Mouse (Mus musculus) heart, postnatal 36 days (tissue): ENCODE data around the gene Dcpp3. TPM values are rescaled to one million over a fixed set of nuclear protein-coding genes. Genes with fewer than 3 reads are reported as not detected.
A peak's percentile ranks its signal among the peaks of the same experiment; 100 is the strongest.
"Not testable (repeated sequence)": the region's sequence is repeated elsewhere in the genome, so short reads cannot be mapped to it uniquely, and the experiment has no call there.

Experiments
- DNase-seq, 2 experiments: peaks; one replicate each; pipeline ENCODE4 v3.0.0; 2021 to 2022
- intact Hi-C: fragments of 180-260 bp; cut with DNase I; formaldehyde crosslinking; loops from one replicate; pipeline ENCODE4 v1.15.1; 2025
- total RNA-seq, 2 experiments: library from RNA; stranded (reverse); gene quantifications; 2 replicates each; pipeline ENCODE4 v1.2.3; 2021

Gene Dcpp3
- total RNA-seq: not detected

- intact Hi-C loops: not testable (repeated sequence)
These were observed at the start of gene Dcpp3 for GRCm38 (mm10) chr17:23917158-23917557. Dcpp3 (plus strand) TSS chr17:23917458.

DNA sequence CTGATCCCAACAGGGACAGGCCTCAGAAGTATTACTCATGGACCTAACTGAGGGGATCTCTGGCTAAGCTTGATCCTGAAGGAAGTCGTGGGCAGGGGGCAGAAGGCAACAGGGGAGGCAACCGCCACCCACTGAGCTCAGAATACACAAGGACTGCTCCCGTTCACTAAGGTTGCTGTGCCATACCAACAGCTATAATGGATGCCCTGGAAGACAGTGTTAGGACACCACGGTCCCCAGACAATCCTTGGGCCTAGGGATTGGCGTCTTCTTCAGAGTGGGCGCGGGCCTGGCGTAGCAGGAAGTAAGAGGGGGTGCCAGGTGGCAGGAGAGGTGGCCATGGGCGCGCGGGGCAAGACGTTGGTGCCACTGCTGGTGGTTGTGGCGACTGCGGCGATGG is 49.5 kb upstream of the Dcpp3 start, which contains the start of gene Prss21:
Prss21 (plus strand) TSS at position 301 of the 400 bp plus-strand sequence.
- DNase-seq: no peak
- intact Hi-C loops: no loop called here

More at GRCm38 (mm10) chr17:23917158-23917557, at the start of gene Dcpp3:
- DNase-seq: not testable (repeated sequence)

GRCm38 (mm10) chr17:23868513-23868912 is 48.7 kb upstream of the Dcpp3 start:
- DNase-seq: no peak
- intact Hi-C loops: no loop called here

DNA sequence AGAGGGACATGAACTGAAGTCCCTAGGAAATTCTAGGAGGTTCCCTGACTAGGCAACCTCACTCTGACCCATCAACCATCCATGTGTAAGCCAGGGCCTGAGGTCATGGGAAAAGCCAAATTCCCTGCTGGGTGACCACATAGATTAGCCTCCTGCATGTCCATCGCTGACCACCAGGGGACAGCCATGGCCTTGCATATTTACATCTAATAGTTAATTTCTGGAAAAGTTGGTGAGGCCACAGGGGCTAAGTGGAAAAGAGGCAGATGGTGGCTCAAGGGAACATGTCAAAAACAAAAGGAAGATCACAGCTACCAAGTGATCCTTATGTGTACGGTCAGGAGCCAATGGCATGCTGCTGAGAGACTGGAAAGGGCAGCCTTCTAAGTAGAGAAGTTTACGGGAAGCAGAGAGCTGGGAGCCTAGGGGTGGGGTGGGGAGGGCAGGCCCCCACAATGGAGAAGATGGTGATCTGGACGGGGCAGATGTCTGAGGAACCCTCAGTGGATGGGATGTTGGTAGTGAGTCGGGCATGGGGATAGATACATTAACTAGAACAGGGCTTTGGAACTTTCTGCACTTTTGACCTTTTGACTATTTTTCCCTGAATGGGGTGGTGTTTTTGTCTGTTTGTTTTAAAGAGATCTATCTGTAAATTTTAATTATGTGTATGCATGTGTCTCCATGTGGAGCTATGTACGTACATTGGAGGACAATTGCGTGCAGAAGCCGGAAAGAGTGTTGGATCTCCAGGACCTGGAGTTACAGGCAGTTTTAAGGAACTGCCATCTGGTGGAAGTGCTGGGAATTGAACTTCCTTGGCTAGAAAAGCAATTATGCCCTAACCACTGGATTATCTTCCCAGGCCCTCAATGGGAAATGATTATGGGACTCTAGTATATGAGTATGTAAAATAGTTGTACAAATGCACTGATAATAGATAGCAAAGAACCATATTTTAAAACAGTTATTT is 43.1 kb upstream of the Dcpp3 start:
- intact Hi-C loops: loop anchor here (1.0 to 5.0 kb wide), 3 partner anchors 86 to 125 kb away; partner anchors contain the start of gene Flywch1
- DNase-seq: peak; percentile 38 to 51

DNA sequence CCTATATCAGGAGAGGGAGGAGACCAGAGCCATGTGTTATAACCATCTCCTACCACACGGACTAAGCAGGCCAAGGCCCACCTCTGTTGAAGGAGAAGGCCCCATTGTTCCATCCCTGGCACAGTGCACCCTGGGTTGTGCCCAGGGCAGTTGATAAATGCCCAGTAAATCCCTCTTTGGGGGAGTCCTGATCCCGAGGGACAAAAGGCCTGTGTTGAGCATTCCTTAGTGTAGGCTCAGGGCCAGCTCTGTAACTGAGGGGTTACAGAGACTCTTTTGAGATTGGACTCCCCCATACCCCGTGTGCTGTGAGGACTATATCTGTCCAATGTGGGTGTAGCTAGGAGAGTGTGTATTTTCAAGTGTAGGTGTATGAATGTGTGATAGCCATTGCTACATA is 40.5 kb upstream of the Dcpp3 start:
- no peak for DNase-seq
- intact Hi-C loops: no loop called here

- intact Hi-C loops: no loop called here
These were observed 40.1 kb upstream of the Dcpp3 start for GRCm38 (mm10) chr17:23877166-23877565.

DNA sequence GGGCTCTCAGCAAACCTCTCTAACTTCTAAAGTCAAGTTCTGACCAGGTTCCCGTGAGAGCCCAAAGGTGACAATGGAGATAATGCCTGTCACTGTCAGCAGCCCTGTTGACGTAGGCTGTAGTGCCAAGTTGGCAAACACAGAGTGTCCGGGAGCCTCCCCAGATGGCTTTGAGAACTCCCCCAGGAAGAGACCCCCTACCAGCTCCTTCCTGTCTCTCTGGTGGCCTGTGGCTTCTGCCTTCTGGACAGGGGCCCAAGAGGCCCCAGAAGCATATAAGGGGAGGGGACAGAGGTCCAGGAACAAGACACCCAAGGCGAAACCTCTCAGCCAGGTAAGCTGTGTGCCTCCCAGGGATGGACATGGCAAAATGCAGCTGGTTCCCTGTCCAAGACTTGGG is 36.7 kb upstream of the Dcpp3 start, which contains the start of the genes Dcpp1 and Dcpp2:
Dcpp1 (plus strand) TSS at position 301 of the 400 bp plus-strand sequence.
Dcpp2 (plus strand) TSS at position 305 of the 400 bp plus-strand sequence.
- DNase-seq, intact Hi-C loops: not testable (repeated sequence)

More at GRCm38 (mm10) chr17:23877166-23877565, 40.1 kb upstream of the Dcpp3 start:
- DNase-seq: no peak

- intact Hi-C loops: no loop called here
- peak; percentile 91 to 92 for DNase-seq
These were observed 7.3 kb downstream of the Dcpp3 start for GRCm38 (mm10) chr17:23924531-23925007.

DNA sequence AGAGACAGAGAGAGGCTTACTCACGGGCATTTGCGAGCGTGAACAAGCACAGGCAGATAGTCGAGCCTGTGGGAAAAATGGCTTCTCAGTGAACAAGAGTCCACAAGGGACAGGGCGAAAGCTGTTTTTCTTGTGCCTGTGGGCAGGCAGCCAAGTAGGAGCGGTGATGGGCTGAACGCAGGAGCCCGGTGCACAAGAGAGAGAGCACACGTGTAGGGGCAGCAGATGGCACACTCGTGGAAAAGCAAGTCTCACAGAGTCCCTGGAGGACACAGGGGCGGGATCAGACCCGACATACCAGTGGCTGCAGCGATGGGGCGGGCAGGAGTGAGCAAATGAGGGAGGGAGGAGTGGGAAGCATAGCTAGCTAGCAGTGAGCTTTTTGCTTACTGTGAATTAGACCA is 7.8 kb downstream of the Dcpp3 start:
- intact Hi-C loops: no loop called here

DNA sequence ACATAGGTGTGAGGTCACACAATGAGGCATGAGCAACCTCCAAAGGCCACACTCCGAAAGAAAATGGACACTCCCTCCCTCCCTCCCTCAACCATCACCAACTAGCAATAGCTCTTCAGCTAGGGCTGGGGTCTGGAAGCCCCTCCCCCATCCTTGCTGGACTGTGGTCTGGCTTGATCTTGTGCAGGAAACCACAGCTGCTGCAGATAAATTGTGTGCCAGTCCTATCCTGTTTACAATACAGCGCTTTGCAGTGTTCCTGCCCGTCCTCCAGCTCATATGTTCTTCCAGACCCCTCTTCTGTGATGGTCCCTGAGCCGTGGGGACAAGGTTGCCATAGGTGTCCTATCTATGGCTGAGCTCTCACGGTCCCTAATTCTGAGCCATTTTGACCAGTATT is 13.9 kb downstream of the Dcpp3 start:
- intact Hi-C loops: no loop called here
- no peak for DNase-seq

More for the DNA sequence above, 7.8 kb downstream of the Dcpp3 start:
- DNase-seq: peak in 1 of 2 experiments; percentile 58

GRCm38 (mm10) chr17:23941372-23941771 is 24.1 kb downstream of the Dcpp3 start, which contains the start of gene Sbp:
Sbp (plus strand) TSS chr17:23941672.
- intact Hi-C loops: no loop called here
- DNase-seq: no peak

DNA sequence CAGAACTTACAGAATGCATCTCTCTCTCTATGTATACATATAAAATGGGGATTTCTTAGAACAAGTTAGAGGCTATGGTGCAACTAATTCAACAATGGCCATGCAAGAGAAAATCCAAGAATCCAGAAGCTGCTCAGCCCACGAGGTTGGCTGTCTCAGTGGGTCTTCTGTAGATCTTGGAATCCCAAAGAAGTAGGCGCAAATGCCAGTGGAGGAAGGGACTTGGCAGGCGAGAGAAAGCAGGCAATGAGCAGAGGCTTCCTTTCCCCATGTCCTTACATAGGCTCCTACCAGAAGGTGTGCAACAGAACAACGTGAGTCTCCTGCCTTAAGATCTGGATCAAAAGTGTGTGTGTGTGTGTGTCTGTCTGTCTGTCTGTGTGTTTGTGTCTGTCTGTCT is 30.2 kb downstream of the Dcpp3 start:
- intact Hi-C loops, DNase-seq: not testable (repeated sequence)

DNA sequence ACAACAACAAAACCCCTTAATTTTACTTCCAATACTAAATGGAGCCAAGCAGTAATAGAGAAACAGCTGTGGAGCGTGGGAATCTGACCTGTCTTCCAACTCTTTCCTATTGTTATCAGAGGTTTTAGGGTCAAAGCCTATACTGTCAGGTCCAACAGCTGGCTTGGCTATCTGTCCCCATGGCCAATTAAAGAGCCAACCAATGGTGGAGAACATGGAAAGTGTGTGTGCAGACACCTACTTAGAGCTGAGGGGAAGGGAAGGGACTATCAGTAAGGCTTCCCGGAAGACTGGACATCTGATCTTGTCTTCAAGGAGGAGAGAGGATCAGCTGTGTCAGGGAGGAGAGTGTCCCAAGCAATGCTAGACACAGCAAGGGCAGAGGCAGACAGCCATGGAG is 31.8 kb downstream of the Dcpp3 start:
- DNase-seq: no peak
- intact Hi-C loops: no loop called here

DNA sequence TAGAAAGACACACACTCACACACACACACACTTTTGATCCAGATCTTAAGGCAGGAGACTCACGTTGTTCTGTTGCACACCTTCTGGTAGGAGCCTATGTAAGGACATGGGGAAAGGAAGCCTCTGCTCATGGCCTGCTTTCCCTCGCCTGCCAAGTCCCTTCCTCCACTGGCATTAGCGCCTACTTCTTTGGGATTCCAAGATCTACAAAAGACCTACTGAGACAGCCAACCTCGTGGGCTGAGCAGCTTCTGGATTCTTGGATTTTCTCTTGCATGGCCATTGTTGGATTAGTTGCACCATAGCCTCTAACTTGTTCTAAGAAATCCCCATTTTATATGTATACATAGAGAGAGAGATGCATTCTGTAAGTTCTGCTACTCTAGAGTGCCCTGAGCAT is 33.6 kb downstream of the Dcpp3 start:
- DNase-seq, intact Hi-C loops: not testable (repeated sequence)

GRCm38 (mm10) chr17:23955174-23955573 is 37.9 kb downstream of the Dcpp3 start, which contains the start of gene Sbpl:
Sbpl (minus strand) TSS chr17:23955274.
- DNase-seq: no peak
- intact Hi-C loops: no loop called here

- peak; percentile 70 to 74 for DNase-seq
- intact Hi-C loops: loop anchor here (1.0 to 2.0 kb wide), 4 partner anchors 86 to 211 kb away; no protein-coding TSS in a partner anchor
These were observed 43.0 kb downstream of the Dcpp3 start for GRCm38 (mm10) chr17:23960084-23960738.

DNA sequence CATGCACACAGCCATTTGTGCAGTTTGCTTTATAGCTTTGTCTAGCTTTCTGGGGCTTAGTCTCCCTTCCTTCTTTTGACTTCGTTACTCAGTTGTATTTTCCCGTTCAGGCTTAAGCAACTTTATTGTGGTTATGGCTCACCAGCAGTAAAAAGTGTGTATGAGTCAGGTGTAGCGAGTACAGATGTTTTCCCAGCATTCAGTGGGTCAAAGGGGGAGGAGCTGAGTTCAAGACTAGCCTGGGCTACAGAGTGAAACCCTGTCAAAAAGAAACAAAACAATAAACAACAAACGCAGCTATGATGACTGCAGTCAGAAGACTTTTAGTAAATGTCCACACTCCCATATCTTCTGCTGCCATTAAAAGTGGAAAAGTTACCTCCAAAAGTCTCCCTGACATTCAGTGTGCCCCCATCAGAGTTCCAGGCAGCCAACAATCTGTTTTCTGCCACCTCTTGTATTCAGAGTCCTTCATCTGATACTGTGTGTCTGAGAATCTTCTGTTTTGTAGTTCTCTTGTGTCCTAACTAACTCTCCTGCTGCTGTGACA is 44.4 kb downstream of the Dcpp3 start:
- intact Hi-C loops: loop anchor here (2.0 kb wide), 2 partner anchors 187 to 213 kb away; no protein-coding TSS in a partner anchor

DNA sequence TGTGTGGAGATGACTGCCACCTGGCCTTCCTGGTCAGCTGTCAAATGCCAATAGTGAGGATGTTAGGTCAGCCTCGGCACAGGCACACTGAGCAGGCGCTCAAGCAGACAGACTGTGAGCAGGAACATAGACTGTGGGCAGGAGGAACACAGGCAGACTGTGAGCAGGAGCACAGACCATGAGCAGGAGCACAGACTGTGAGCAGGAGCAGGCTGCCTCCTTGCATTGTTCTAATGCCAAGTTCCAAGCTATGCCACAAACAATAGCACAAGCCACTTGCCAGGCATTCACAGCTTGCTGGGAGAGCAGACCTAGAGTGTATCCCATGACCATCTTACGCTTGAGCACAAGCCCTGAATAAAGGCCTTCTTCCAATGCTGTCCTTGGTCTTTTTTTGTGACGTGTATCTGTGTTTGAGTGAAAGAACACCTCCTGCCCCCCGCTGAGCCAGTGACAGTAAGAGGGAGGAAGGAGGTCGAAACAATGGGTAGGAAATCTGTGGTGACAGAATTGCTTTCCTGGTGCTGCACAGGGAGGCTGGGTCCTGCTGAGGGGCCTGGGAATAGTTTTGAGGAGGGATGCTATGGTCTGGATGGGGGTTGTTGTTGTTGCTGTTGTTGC is 48.7 kb downstream of the Dcpp3 start:
- DNase-seq: no peak

More for the DNA sequence above, 44.4 kb downstream of the Dcpp3 start:
- DNase-seq: no peak

DNA sequence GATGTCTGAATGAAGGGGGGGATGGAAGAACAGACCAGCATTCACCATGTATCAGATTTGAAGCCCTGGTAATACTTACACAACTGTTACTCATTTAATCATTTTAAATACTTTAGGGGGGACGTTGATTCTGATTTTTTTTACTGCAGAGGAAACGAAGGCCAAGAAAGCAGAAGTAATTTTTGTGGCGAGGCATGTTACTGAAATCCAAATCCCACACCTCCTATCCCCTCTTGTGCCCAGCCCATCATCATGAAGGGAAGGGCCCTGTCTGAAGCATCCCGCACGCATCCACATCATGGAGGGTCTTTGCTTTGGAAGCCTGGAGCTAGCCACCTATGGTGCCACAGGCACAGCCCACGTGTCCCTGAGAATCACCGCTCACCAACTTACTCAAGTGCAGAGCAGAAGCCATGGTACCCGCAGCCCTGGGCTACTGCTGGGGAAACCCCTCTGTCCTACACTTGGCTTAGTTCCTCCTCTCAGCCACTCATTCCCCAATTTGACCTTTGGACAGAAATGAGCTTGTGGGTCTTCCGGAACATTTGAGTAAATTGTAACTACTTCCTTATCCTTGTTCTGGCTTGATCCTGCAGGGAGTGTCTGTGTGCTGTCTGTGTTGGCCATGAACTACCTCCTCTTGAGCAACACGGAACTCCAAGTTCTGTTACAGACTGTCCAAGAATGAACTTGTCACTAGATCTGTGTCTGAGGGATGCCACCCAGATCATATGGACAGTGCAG is 49.6 kb downstream of the Dcpp3 start:
- DNase-seq: peak; percentile 15 to 17
- intact Hi-C loops: loop anchor here (5.0 kb wide), 1 partner anchor 50 kb away; no protein-coding TSS in a partner anchor

More for the DNA sequence above, 48.7 kb downstream of the Dcpp3 start:
- intact Hi-C loops: loop anchor here (5.0 kb wide), 1 partner anchor 51 kb away; no protein-coding TSS in a partner anchor
